Mouse (Mus musculus) forebrain, embryonic 16.5 days (tissue): ENCODE measurements around the gene Stpg2. TPM values are rescaled to one million over a fixed set of nuclear protein-coding genes. Genes with fewer than 3 reads are reported as not detected.

Experiments used
- polyA plus RNA-seq: library from polyadenylated mRNA; unstranded; fragments of >200 nt; fragmentation: Nextera tagmentation; extraction: Ambion mirVana; gene quantifications from 2 replicates; pipeline ENCODE4 v1.2.1, GENCODE M21; 2015

The Stpg2 gene
- polyA plus RNA-seq, 1 experiment from 2014 or later, result not detected

Other genes with a start within 250 kb of the Stpg2 start
- 71.0 and 74.2 TPM in 2 replicates for gene Rap1gds1, start 130.5 kb upstream of the Stpg2 start, polyA plus RNA-seq